Mouse (Mus musculus): ENCODE measurements around the gene Dhx32. TPM values are rescaled to one million over a fixed set of nuclear protein-coding genes. Genes with fewer than 3 reads are reported as not detected.
"Not testable (repeated sequence)": the region's sequence is repeated elsewhere in the genome, so short reads cannot be mapped to it uniquely, and the experiment has no call there.

Gene Dhx32
- polyA plus RNA-seq, 1 experiment from 2014 or later = 38.5 TPM

DNA sequence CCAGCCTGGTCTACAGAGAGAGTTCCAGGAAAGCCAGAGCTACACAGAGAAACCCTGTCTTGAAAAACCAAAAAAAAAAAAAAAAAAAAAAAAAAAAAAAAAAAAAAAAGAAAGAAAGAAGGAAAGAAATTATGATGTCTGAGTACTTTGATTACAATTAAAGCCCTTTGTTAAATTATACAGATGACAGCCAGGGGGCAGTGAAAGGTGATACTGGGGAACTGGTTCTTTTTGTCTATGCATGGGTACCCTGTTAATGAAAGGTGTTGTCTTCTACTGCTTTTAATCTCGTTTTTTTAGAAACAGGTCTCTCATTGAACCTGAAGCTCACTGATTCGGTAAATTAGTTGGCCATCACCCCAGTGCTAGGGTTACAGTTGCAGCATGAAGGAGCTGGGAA lies 75.2 kb downstream of the Dhx32 start:
- WGBS = 93% methylated on average over 2 of the region's 2 CpGs
- Histone ChIP-seq H3K27me3 (replicated peaks; ENCODE audit: low read depth, poor library complexity, severe bottlenecking) (no peaks in the 10 kb centered on the region), H3K9me3 (0 out of 2 replicates have a peak, but pooled peaks cover 2% of the 10 kb centered on the region), H3K4me3 (no peak overlapping the region), H3K36me3 (replicated peaks) (peaks cover 18% of the 10 kb centered on the region), H3K27ac (replicated peaks) (no peak overlapping the region), H3K4me1 (peaks cover 13% of the 10 kb centered on the region)
- DNase-seq (ENCODE audit: low spot score) = no peak

- 91% methylated on average over 7 of the region's 7 CpGs for WGBS
- Histone ChIP-seq H3K27me3 (replicated peaks; ENCODE audit: low read depth, poor library complexity, severe bottlenecking) (no peaks in the 10 kb centered on the region), H3K27ac (replicated peaks) (no peak overlapping the region), H3K9me3 (0 out of 2 replicates have a peak, but pooled peaks cover 2% of the 10 kb centered on the region), H3K4me1 (peaks cover 5% of the 10 kb centered on the region; the same call in 1 of the 2 replicates), H3K36me3 (replicated peaks) (peaks cover 13% of the 10 kb centered on the region), H3K4me3 (no peak overlapping the region)
- no peak for DNase-seq (ENCODE audit: low spot score)
Measured at GRCm38 (mm10) chr7:133703906-133704305, 78.6 kb downstream of the Dhx32 start.

DNA sequence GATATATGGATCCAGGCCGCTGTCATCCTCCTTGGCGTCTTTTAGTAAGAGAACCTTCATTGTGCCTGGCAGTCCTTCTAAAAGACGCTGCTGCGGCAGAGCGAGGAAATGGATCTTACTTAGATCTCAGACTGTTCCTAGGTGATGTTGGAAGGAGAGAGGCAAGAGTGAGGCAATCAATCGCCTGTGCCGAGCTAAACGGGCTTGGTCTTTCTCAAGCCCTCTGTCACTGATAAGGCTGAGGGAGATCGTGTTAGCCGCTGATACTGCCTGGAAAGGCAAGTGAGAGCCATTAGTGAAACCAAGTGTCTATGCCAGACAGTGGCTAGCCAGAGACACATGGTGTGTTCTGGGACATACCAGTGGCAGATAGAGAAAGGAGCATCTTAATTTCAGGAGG lies 80.2 kb downstream of the Dhx32 start:
- WGBS = 93% methylated on average over 10 of the region's 10 CpGs

DNA sequence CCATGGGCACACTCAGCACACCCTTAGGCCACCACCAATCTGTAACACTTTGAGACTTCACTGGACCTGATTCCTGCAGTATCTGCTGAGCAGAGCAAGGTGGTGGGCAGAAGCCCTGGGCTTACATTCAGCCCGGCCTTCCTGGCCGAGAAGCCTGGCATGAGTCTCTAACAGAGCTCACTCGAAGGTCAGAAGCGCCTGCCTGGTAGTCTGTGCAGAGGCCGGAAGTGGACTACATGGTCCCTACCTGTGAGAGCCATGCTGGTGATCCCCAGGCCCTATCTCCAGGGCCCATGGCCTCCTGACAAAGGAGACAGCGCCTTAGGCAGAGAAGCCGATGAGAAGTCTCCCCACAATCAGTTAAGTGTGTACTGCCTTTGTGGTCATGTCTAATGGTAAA lies 81.2 kb downstream of the Dhx32 start:
- DNase-seq (ENCODE audit: low spot score) = no peak
- Histone ChIP-seq H3K27ac (replicated peaks) (peak overlapping the region; percentile 51; the same call in 1 of the 2 replicates), H3K4me1 (no peaks in the 10 kb centered on the region), H3K9me3 (no peaks in the 10 kb centered on the region), H3K4me3 (peak overlapping the region; percentile 18; the same call in 1 of the 2 replicates), H3K36me3 (replicated peaks) (peaks cover 11% of the 10 kb centered on the region), H3K27me3 (replicated peaks; ENCODE audit: low read depth, poor library complexity, severe bottlenecking) (no peaks in the 10 kb centered on the region)
- WGBS = 90% methylated on average over 7 of the region's 7 CpGs

More for the DNA sequence above, 80.2 kb downstream of the Dhx32 start:
- H3K27me3 ChIP-seq (replicated peaks; ENCODE audit: low read depth, poor library complexity, severe bottlenecking) = no peaks in the 10 kb centered on the region
- H3K9me3 ChIP-seq = no peaks in the 10 kb centered on the region
- no peak overlapping the region for H3K4me3 ChIP-seq
- H3K36me3 ChIP-seq (replicated peaks) = peaks cover 9% of the 10 kb centered on the region
- no peak for DNase-seq (ENCODE audit: low spot score)
- H3K4me1 ChIP-seq = no peaks in the 10 kb centered on the region
- H3K27ac ChIP-seq (replicated peaks) = no peak overlapping the region

DNA sequence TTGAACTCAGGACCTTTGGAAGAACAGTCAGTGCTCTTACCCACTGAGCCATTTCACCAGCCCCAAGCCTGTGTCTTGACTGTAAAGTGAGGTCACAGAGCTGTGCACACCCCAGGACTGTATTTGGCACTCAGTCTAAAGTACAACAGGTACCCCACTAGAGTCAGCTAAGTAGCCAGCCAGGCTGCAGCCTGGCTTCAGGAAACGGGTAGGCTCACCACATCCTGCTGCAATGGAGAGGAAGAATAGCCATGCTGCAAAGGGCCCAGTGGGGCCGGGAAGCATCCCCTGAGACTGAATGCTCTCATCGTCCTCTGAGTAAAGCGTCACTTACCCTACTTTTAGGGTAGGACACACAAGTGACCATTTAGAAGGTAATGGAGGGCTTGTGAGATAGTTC lies 82.6 kb downstream of the Dhx32 start:
- peaks cover 15% of the 10 kb centered on the region for H3K36me3 ChIP-seq (replicated peaks)
- no peaks in the 10 kb centered on the region for H3K4me1 ChIP-seq
- H3K27me3 ChIP-seq (replicated peaks; ENCODE audit: low read depth, poor library complexity, severe bottlenecking) = no peaks in the 10 kb centered on the region
- no peak overlapping the region for H3K4me3 ChIP-seq
- 0 out of 2 replicates have a peak overlapping the region, but pooled peaks have one; percentile 19 for H3K27ac ChIP-seq (replicated peaks)
- no peak for DNase-seq (ENCODE audit: low spot score)
- 88% methylated on average over 4 of the region's 4 CpGs for WGBS
- no peaks in the 10 kb centered on the region for H3K9me3 ChIP-seq

GRCm38 (mm10) chr7:133698021-133698709 lies 84.4 kb downstream of the Dhx32 start:
- 88% methylated on average over 12 of the region's 12 CpGs for WGBS
- peaks cover 16% of the 10 kb centered on the region for H3K36me3 ChIP-seq (replicated peaks)
- DNase-seq (ENCODE audit: low spot score) = no peak
- H3K4me3 ChIP-seq = no peak overlapping the region
- H3K4me1 ChIP-seq = no peaks in the 10 kb centered on the region
- H3K9me3 ChIP-seq = no peaks in the 10 kb centered on the region
- H3K27me3 ChIP-seq (replicated peaks; ENCODE audit: low read depth, poor library complexity, severe bottlenecking) = no peaks in the 10 kb centered on the region
- no peak overlapping the region; the same call in 1 of the 2 replicates for H3K27ac ChIP-seq (replicated peaks)

GRCm38 (mm10) chr7:133685644-133686043 lies 96.9 kb downstream of the Dhx32 start:
- not testable (repeated sequence) for H3K27ac ChIP-seq (replicated peaks); DNase-seq (ENCODE audit: low spot score); H3K4me1 ChIP-seq; H3K27me3 ChIP-seq (replicated peaks; ENCODE audit: low read depth, poor library complexity, severe bottlenecking); H3K4me3 ChIP-seq
- peaks cover 21% of the 10 kb centered on the region for H3K9me3 ChIP-seq
- H3K36me3 ChIP-seq (replicated peaks) = peaks cover 52% of the 10 kb centered on the region

DNA sequence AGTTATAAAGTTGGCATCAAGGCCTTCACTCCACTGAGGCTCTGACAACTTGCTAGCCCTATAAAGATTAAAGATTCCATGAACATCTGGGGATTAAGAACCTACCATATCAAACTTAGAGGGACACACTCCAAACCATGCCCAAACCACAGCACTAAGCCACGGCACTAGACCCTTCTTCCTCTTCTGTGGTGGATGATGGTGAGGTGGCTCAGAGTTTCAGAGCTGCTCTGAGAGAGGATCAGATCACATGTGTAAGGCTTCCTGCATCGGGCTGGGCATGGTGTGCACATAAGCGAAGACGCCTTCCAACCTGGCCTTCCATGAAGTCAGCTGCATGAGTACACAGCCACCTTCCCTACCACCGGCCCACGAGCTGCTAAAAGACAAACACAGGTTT lies 97.8 kb downstream of the Dhx32 start:
- peaks cover 42% of the 10 kb centered on the region for H3K36me3 ChIP-seq (replicated peaks)
- 95% methylated on average over 6 of the region's 6 CpGs for WGBS

DNA sequence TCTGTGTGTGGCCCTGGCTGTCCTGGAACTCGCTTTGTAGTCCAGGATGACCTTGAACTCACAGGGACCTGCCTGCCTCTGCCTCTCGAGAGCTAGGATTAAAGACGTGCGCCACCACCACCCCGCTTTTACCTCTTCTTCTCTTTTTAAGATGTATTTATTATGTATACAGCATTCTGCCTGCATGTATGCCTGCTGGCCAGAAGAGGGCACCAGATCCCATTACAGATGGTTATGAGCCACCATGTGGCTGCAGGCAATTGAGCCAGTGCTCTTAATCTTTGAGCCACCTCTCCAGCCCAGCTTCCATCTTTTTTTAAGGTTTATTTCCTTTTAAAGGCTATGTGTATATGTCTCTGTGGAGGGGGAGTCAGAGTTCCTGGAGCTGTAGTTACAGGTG lies 98.4 kb downstream of the Dhx32 start:
- no peak for DNase-seq (ENCODE audit: low spot score)
- peaks cover 36% of the 10 kb centered on the region for H3K36me3 ChIP-seq (replicated peaks)
- WGBS = 85% methylated on average over 5 of the region's 5 CpGs
- H3K27ac ChIP-seq (replicated peaks) = no peak overlapping the region
- H3K4me1 ChIP-seq = no peaks in the 10 kb centered on the region
- peaks cover 20% of the 10 kb centered on the region for H3K9me3 ChIP-seq
- H3K27me3 ChIP-seq (replicated peaks; ENCODE audit: low read depth, poor library complexity, severe bottlenecking) = no peaks in the 10 kb centered on the region
- no peak overlapping the region for H3K4me3 ChIP-seq

More for the DNA sequence above, 97.8 kb downstream of the Dhx32 start:
- DNase-seq (ENCODE audit: low spot score) = no peak
- Histone ChIP-seq H3K9me3 (peaks cover 21% of the 10 kb centered on the region), H3K4me1 (no peaks in the 10 kb centered on the region), H3K4me3 (no peak overlapping the region), H3K27me3 (replicated peaks; ENCODE audit: low read depth, poor library complexity, severe bottlenecking) (no peaks in the 10 kb centered on the region), H3K27ac (replicated peaks) (no peak overlapping the region)

DNA sequence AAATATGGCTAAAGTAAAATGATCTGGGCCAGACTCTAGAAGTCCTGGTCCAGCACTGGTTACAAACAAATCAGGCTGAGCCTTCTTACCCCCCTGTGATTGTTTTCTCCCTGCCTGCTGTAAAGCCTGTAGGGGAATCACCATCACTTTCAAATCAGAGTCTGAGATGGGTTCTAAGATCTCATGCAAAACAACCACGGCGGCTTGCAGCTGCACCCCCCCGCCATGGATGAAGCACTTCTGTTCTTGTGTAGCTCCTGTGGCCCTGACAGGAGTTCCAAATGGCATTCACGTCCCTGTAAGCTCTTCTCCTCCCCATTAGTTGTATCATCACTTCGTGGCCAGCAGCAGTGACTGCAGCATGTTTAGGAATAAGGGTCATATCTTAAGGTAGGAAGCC lies 98.9 kb downstream of the Dhx32 start:
- Histone ChIP-seq H3K9me3 (peaks cover 15% of the 10 kb centered on the region), H3K36me3 (replicated peaks) (peaks cover 31% of the 10 kb centered on the region), H3K4me3 (no peak overlapping the region), H3K4me1 (0 out of 2 replicates have a peak, but pooled peaks cover 2% of the 10 kb centered on the region), H3K27me3 (replicated peaks; ENCODE audit: low read depth, poor library complexity, severe bottlenecking) (no peaks in the 10 kb centered on the region), H3K27ac (replicated peaks) (no peak overlapping the region)
- WGBS = 86% methylated on average over 5 of the region's 5 CpGs
- no peak for DNase-seq (ENCODE audit: low spot score)

- Histone ChIP-seq H3K27me3 (replicated peaks; ENCODE audit: low read depth, poor library complexity, severe bottlenecking) (no peaks in the 10 kb centered on the region), H3K36me3 (replicated peaks) (peaks cover 21% of the 10 kb centered on the region), H3K4me3 (no peak within 1 kb of the TSS), H3K4me1 (0 out of 2 replicates have a peak, but pooled peaks cover 4% of the 10 kb centered on the region), H3K27ac (replicated peaks) (no peak within 1 kb of the TSS), H3K9me3 (no peaks in the 10 kb centered on the region)
- no peak for DNase-seq (ENCODE audit: low spot score)
- WGBS = 83% methylated on average over 3 of the region's 3 CpGs
Measured at GRCm38 (mm10) chr7:133679961-133680360, 102.6 kb downstream of the Dhx32 start, which contains the start of gene Mmp21. TSS of gene Mmp21 (minus strand) at chr7:133680061.

- peaks cover 21% of the 10 kb centered on the region for H3K36me3 ChIP-seq (replicated peaks)
- 76% methylated on average over 4 of the region's 4 CpGs for WGBS
- H3K9me3 ChIP-seq = no peaks in the 10 kb centered on the region
- 0 out of 2 replicates have a peak, but pooled peaks cover 4% of the 10 kb centered on the region for H3K4me1 ChIP-seq
- no peaks in the 10 kb centered on the region for H3K27me3 ChIP-seq (replicated peaks; ENCODE audit: low read depth, poor library complexity, severe bottlenecking)
- H3K27ac ChIP-seq (replicated peaks) = no peak overlapping the region
- H3K4me3 ChIP-seq = no peak overlapping the region
- no peak for DNase-seq (ENCODE audit: low spot score)
Measured at GRCm38 (mm10) chr7:133679439-133679838, 103.1 kb downstream of the Dhx32 start.

- DNase-seq (ENCODE audit: low spot score) = no peak
- Histone ChIP-seq H3K27me3 (replicated peaks; ENCODE audit: low read depth, poor library complexity, severe bottlenecking) (no peaks in the 10 kb centered on the region), H3K9me3 (no peaks in the 10 kb centered on the region), H3K4me1 (0 out of 2 replicates have a peak, but pooled peaks cover 4% of the 10 kb centered on the region), H3K4me3 (no peak overlapping the region), H3K36me3 (replicated peaks) (peaks cover 25% of the 10 kb centered on the region), H3K27ac (replicated peaks) (no peak overlapping the region)
- 84% methylated on average over 8 of the region's 8 CpGs for WGBS
Measured at GRCm38 (mm10) chr7:133678716-133679115, 103.8 kb downstream of the Dhx32 start.
